Mouse (Mus musculus) midbrain, embryonic 10.5 days (tissue): ENCODE data around the gene Lrig2. TPM values are rescaled to one million over a fixed set of nuclear protein-coding genes. Genes with fewer than 3 reads are reported as not detected.

Experiments
- DNase-seq: peaks from one replicate; pipeline ENCODE4 v3.0.0-alpha.2; 2017; ENCODE audit warnings: low spot score
- H3K27ac ChIP-seq: fragments of 300-500 bp; sonication (generic); replicated peaks from 2 replicates; pipeline ENCODE4 v1.5.1; 2016; ENCODE audit warnings: mild to moderate bottlenecking
- H3K27me3 ChIP-seq: fragments of 300-500 bp; sonication (generic); 2 replicates; pipeline ENCODE4 v1.6.1; 2016; ENCODE audit warnings: low read depth, mild to moderate bottlenecking; ENCODE audit not compliant: poor library complexity, severe bottlenecking
- H3K36me3 ChIP-seq: fragments of 300-500 bp; sonication (generic); 2 replicates; pipeline ENCODE4 v1.6.1; 2016; ENCODE audit warnings: mild to moderate bottlenecking, moderate library complexity
- H3K4me1 ChIP-seq: fragments of 300-500 bp; sonication (generic); 2 replicates; pipeline ENCODE4 v1.6.1; 2016
- H3K4me3 ChIP-seq: fragments of 300-500 bp; sonication (generic); 2 replicates; pipeline ENCODE4 v1.5.1; 2016; ENCODE audit warnings: mild to moderate bottlenecking, moderate library complexity
- H3K9me3 ChIP-seq: fragments of 300-500 bp; sonication (generic); replicated peaks from 2 replicates; pipeline ENCODE4 v1.6.1; 2016; ENCODE audit warnings: mild to moderate bottlenecking
- WGBS: fragments of 180-500 bp; shearing (Covaris S2); methylation state at CpG from one replicate; pipeline ENCODE4 v1.1.7; 2016; 5-methylcytosine and 5-hydroxymethylcytosine counted together
- polyA plus RNA-seq: library from polyadenylated mRNA; unstranded; fragments of >200 nt; fragmentation: Nextera tagmentation; extraction: Ambion mirVana; gene quantifications from 2 replicates; pipeline ENCODE4 v1.2.1, GENCODE M21; 2016

Lrig2 gene
- polyA plus RNA-seq, 1 experiment from 2014 or later: 16.4 TPM

DNA sequence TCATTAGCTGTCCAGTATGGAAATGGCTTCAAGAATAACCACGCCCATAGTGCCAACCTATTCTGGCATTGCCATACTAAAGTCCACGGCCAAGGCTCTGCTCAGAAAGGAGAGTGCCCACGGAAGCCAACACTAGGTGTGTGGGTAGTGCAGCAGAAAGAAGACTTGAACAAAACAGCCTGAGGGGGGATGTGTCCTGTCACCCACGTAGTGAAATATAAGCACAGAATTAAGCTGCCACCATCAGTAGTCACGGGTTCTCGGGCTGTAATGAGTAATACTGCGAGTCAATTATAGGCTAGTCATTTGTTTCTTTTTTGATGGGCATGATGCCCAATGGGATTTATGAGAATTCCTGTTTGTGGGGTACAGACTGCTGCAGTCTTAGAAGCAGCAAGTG lies 104.2 kb downstream of the Lrig2 start:
- no peaks in the 10 kb centered on the region for H3K9me3 ChIP-seq
- H3K4me3 ChIP-seq: no peak overlapping the region
- H3K4me1 ChIP-seq: no peaks in the 10 kb centered on the region
- no peak overlapping the region for H3K27ac ChIP-seq
- DNase-seq: no peak
- no peaks in the 10 kb centered on the region for H3K27me3 ChIP-seq
- H3K36me3 ChIP-seq: no peaks in the 10 kb centered on the region
- whole genome bisulfite sequencing: 89% methylated on average over 7 of the region's 7 CpGs

DNA sequence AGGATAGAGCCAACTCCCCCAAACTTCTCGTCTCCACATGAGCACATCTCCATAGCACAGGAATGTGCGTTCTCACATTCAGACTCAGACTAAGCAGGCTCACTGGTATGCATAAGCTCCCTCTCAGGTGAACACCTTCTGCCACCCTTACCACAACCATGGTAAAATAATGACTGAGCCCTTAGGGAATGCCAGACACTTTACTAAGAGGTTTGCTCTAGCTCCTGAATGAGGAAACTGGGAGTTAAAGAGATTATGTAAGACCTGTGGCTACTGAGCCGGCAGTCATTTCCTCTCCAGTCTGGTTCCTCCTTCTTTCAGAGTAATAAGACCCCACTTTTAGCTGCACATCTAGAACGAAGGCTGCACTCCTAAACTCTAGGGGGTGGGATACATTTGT lies 108.1 kb downstream of the Lrig2 start:
- WGBS: 83% methylated on average over 4 of the region's 4 CpGs
- no peak for DNase-seq
- Histone ChIP-seq H3K4me1 (no peaks in the 10 kb centered on the region), H3K27ac (no peak overlapping the region), H3K27me3 (no peaks in the 10 kb centered on the region), H3K9me3 (no peaks in the 10 kb centered on the region), H3K36me3 (no peaks in the 10 kb centered on the region), H3K4me3 (no peak overlapping the region)

DNA sequence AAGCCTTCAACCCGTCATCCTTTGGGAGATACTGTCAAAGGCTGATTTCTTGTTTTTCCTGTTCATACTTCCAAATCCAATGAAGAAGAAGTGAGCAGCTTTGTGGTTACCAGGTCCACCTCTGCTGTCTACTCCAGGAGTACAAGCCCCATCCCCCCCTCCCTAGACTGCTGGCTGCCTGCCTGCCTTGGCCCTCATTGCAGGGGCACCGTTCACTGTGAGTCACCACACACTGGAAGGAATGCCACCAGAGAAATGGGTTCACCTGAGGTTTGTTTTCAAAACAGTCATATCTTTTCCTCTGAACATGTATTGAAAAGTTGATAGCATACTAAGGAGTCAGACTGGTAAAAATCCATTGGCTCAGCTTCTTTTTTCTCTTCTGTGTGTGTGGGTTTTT lies 110.5 kb downstream of the Lrig2 start:
- 85% methylated on average over 2 of the region's 2 CpGs for WGBS
- Histone ChIP-seq H3K4me3 (no peak overlapping the region), H3K9me3 (no peaks in the 10 kb centered on the region), H3K27ac (no peak overlapping the region), H3K36me3 (no peaks in the 10 kb centered on the region), H3K4me1 (peaks cover 6% of the 10 kb centered on the region), H3K27me3 (no peaks in the 10 kb centered on the region)
- DNase-seq: no peak

DNA sequence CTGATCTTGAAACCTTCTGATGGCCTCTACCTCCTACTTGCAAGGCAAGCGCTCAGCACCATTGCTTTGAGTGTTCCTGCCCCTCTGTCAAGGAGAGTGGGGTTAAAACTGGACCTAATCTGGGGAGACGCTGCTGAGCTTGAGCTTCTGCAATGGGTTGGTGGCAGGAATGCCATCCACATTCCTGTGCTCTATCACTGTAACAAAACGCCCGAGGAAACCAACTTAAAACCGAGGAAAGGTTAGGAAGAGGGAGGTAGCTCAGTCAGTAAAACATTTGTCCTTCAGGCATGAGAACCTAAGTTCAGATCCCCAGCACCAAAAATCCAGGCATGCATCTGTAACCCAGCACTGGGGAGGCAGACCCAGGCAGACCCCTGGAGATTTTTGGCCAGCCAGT lies 111.6 kb downstream of the Lrig2 start:
- Histone ChIP-seq H3K27me3 (no peaks in the 10 kb centered on the region), H3K4me1 (peaks cover 12% of the 10 kb centered on the region), H3K9me3 (no peaks in the 10 kb centered on the region), H3K27ac (no peak overlapping the region), H3K4me3 (no peak overlapping the region), H3K36me3 (no peaks in the 10 kb centered on the region)
- DNase-seq: no peak
- 84% methylated on average over 5 of the region's 5 CpGs for WGBS

DNA sequence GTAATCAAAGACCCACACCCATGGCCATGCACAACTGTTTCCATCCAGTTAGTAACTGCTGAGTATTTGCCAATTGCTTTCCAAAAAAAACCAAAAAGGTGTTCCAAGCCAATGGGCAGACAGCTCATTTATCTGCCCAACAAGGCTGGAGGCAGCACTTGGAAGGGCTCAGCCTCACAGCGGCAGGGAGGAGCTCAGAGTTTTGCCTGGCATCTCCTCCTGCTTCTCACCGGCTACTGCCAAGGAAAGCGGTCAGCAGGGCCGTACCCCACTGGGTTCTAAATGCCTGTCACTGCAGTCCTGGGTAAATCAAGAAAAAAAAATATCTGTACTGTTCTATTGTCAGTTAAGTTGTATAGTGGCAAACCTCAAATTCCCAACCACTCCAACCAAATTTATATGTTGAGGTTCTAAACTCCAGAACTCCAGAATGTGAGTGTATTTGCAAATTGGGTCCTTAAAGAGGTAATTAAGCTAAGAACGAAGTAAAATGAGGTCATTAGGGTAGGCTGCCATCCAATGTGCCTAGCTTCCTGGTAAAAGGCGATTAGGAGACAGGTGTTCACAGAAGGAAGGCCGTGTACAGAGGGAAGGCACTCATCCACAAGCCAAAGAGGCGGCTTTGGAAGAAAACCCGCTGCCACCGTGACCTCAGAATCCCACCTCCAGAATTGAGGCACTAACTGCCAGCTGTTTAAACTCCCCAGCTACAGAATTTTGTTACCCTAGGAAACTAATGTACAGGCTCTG lies 112.2 kb downstream of the Lrig2 start:
- no peaks in the 10 kb centered on the region for H3K27me3 ChIP-seq
- no peaks in the 10 kb centered on the region for H3K36me3 ChIP-seq
- no peak for DNase-seq
- no peak overlapping the region for H3K4me3 ChIP-seq
- WGBS: 85% methylated on average over 10 of the region's 10 CpGs
- no peaks in the 10 kb centered on the region for H3K9me3 ChIP-seq
- H3K4me1 ChIP-seq: peaks cover 12% of the 10 kb centered on the region
- no peak overlapping the region for H3K27ac ChIP-seq

DNA sequence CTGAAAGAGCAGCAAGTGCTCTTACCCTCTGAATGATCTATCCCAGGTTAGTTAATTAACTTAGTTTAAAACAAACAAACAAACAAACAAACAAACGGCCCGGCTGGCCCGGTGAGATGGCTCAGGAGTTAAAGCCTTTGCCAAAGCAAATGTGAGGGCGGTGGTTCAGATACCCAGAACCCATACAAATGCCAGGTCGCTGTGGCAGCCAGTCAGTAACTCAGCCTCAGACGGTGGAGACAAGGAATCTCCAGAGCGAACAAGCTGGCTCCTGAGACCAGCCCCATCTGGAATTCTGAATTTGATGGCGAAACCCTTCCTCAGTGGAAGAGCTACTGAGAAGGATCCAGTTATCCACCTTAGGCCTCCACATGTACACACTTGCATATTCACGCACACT lies 114.4 kb downstream of the Lrig2 start:
- no peak for DNase-seq
- Histone ChIP-seq H3K4me3 (no peak overlapping the region), H3K9me3 (no peaks in the 10 kb centered on the region), H3K4me1 (peaks cover 12% of the 10 kb centered on the region), H3K27ac (no peak overlapping the region), H3K27me3 (no peaks in the 10 kb centered on the region), H3K36me3 (no peaks in the 10 kb centered on the region)
- WGBS: 87% methylated on average over 9 of the region's 9 CpGs

DNA sequence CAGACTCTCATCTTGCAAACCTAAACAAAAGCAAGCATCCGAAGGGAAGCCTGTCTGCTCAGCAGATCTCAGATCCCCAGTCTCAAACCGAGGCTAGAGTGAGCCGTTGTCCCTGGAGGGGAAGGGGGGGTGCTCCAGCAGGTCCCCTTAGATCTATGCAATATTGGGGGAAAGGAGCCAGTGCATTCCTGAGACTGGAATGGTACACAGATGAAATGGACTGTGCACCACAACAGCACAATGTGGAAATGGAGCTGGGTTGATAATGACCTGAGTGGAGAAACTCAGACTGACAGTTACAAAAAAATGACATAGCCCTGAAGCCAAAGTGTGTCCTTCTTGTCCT lies 115.0 kb downstream of the Lrig2 start:
- WGBS: 48% methylated on average over 3 of the region's 3 CpGs
- Histone ChIP-seq H3K9me3 (no peaks in the 10 kb centered on the region), H3K27ac (no peak overlapping the region), H3K36me3 (no peaks in the 10 kb centered on the region), H3K27me3 (no peaks in the 10 kb centered on the region), H3K4me3 (no peak overlapping the region), H3K4me1 (peaks cover 12% of the 10 kb centered on the region)
- no peak for DNase-seq

DNA sequence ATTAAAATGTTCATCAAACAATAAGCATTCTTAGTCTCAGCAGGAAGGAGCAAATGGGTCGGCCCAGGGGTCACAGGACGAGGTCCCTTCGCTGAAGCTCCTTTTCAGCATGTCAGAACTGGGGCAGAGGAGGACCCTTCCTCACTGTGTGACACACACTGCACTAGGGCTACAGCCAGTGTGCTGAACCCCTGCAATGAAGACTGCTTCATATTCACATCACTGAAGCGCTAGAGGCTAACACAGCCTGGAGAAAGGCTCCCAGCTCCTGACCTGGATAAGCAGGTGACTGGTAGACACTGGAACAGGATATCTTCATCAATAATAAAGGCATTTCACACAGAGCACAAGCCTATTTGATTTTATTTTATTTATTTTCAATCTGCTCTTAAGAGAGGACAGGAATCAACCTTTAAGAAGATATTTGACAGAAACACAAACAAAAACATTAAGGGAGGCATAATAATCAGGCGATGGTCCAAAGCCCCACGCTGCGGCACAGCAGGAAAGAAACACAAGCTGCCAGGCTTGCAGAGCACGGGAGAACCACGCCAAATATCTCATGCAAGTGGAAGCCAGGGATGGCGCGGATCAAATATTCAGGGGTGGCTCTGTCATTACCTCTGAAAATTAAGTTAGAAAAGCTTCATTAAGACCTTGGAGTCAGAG lies 115.5 kb downstream of the Lrig2 start:
- Histone ChIP-seq H3K27me3 (no peaks in the 10 kb centered on the region), H3K36me3 (no peaks in the 10 kb centered on the region), H3K4me3 (no peak overlapping the region), H3K4me1 (peaks cover 12% of the 10 kb centered on the region), H3K9me3 (no peaks in the 10 kb centered on the region), H3K27ac (no peak overlapping the region)
- WGBS: 61% methylated on average over 11 of the region's 11 CpGs
- no peak for DNase-seq

DNA sequence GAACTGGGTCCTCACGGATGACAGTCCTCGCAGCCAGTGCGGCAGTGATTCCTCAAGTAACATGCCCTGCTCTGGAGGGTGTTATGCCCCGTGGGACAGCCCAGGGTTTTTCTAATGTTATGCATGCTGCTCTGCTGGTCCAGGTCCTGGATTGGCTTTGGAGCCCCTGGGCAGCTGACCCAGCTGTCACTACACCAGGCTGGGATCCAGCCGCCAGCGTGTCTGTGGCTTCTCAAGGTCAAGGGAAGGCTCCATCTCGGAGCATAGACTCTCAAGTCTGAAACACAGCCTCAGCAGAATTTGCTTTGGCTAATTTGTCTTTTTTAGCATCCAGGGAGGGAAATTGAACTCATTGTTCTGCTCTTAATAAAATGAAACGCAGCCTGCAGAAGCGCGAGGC lies 121.6 kb downstream of the Lrig2 start:
- Histone ChIP-seq H3K27ac (no peak overlapping the region), H3K9me3 (no peaks in the 10 kb centered on the region), H3K4me3 (no peak overlapping the region), H3K27me3 (no peaks in the 10 kb centered on the region), H3K4me1 (no peaks in the 10 kb centered on the region), H3K36me3 (no peaks in the 10 kb centered on the region)
- DNase-seq: no peak
- WGBS: 85% methylated on average over 10 of the region's 10 CpGs

DNA sequence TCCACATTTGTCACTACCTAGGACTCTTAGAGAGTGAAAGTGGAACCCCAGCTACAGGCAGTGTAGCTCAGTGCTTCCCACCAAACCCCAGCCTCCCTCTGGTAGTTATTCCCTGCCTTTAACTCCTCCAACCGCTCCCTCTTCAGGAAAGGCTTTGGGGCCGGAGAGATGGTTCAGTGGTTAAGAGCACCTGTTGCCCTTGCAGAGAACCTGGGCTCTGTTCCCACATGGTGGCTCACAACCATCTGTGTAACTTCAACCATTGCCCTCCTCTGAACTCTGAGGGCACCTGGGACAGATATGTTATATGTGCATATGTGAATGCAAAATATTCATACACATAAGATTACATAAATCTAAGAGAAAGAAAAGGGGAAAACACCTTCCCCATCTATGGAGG lies 122.3 kb downstream of the Lrig2 start:
- no peaks in the 10 kb centered on the region for H3K27me3 ChIP-seq
- H3K4me1 ChIP-seq: no peaks in the 10 kb centered on the region
- 91% methylated on average over 2 of the region's 2 CpGs for WGBS

DNA sequence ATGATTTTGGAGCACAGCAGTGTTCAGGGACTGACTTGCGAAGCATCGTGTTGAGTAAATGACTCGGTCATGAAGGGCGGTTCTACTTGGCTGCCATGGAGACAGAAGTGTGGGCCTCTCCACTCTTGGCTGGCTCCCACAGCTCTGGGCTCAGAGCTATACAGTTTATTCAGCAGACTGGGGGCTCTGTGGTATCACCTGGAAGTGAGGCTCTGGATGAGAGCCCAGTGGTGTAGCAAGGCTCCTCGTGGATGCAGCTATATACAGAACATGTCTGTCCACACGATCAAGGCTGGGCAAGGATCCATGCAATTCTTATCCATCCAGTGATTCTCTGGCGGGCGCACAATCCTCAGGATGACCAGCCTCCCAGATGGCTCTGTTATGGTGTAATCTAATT lies 126.1 kb downstream of the Lrig2 start:
- H3K9me3 ChIP-seq: no peaks in the 10 kb centered on the region
- H3K27me3 ChIP-seq: no peaks in the 10 kb centered on the region
- no peak overlapping the region for H3K27ac ChIP-seq
- peaks cover 6% of the 10 kb centered on the region; the same call in 1 of the 2 replicates for H3K4me1 ChIP-seq
- 90% methylated on average over 8 of the region's 8 CpGs for WGBS
- no peak overlapping the region for H3K4me3 ChIP-seq
- no peaks in the 10 kb centered on the region for H3K36me3 ChIP-seq
- no peak for DNase-seq

More for the DNA sequence above, 122.3 kb downstream of the Lrig2 start:
- no peaks in the 10 kb centered on the region for H3K36me3 ChIP-seq
- H3K27ac ChIP-seq: no peak overlapping the region
- no peak for DNase-seq
- H3K9me3 ChIP-seq: no peaks in the 10 kb centered on the region
- H3K4me3 ChIP-seq: no peak overlapping the region

DNA sequence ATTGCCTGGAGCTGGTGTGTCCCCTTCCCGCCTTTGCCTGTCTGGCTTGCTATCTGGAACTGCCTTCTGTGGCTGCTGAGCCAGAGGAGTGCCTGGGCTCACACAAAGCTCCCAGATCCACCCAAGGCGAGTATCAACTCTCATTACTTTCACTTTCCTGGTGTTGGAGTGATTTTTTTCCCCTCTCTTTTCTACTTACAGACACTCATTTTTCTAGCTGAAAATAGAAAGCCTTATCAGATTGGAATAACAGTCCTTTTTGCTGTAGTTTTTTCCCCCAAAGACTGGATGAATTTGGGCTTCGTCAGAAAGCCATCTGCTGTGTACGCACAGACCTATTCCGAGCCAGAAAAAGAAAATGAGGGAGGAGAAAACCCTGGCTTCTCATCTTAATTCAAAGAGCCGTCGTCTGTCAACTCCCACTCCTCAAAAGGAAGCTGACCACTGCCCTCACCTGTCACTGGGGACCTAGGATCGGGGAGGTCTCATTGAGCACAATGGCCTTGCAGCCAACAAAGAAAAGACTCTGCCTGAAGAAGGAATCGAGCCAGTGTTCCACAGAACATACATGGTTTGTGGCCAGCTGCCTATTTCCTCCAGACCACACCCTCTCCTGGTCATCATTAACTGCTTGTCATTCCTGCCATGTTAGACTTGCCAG lies 127.9 kb downstream of the Lrig2 start:
- DNase-seq: no peak
- H3K27me3 ChIP-seq: no peaks in the 10 kb centered on the region
- no peak overlapping the region for H3K4me3 ChIP-seq
- H3K9me3 ChIP-seq: no peaks in the 10 kb centered on the region
- 0 out of 2 replicates have a peak overlapping the region, but pooled peaks have one; percentile 10 for H3K27ac ChIP-seq
- H3K4me1 ChIP-seq: peaks cover 6% of the 10 kb centered on the region; the same call in 1 of the 2 replicates
- 70% methylated on average over 9 of the region's 9 CpGs for WGBS
- H3K36me3 ChIP-seq: no peaks in the 10 kb centered on the region

DNA sequence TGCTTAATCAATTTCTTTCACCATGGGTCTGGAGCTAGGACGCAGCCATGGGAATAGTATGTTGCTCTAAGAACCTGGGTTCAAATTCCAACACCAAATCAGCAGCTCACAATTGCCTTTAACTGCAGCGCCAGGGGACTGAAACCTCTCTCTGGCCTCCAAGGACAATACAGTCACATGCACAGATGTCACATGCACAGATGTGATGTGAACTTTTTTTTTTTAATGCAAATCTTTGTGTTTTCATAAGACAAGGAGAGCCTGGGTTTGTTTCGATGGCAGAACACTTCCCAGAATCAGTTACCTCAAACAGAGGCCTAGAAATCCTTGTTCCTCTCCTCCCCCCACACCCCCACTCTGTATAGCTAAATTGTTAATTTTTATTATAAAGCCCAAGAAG lies 133.5 kb downstream of the Lrig2 start:
- Histone ChIP-seq H3K36me3 (no peaks in the 10 kb centered on the region), H3K27me3 (no peaks in the 10 kb centered on the region), H3K4me1 (peaks cover 4% of the 10 kb centered on the region), H3K9me3 (no peaks in the 10 kb centered on the region), H3K4me3 (no peak overlapping the region), H3K27ac (no peak overlapping the region)
- DNase-seq: no peak
- WGBS: 80% methylated on average over 3 of the region's 3 CpGs
